ENCODE assay signal across 14 mouse cellular contexts in genomic region chr10:60281571-60282050, GRCm38 (mm10). TPM values are rescaled to one million over a fixed set of nuclear protein-coding genes. Genes with fewer than 3 reads are reported as not detected.
A peak's percentile ranks its signal among the peaks of the same experiment; 100 is the strongest.
DNase-seq lines count a peak whose midpoint lies in the region; ATAC-seq and TF ChIP-seq lines count a peak whose summit lies in the region.
"Had no signal": no experiment of that assay in that cellular context is flagged by ENCODE, and none has a peak within 500 bp of the region (broad histone marks: within the 10 kb centered on the region; RNA-seq: fewer than 3 reads in every experiment).

No protein-coding gene starts in this region.

- no peaks in the 10 kb centered on the region for H3K9me3 ChIP-seq in intestine, postnatal 0 days (ENCODE audit: control insufficient read depth)
- no peaks in the 10 kb centered on the region for H3K9me3 ChIP-seq in intestine, embryonic 16.5 days (ENCODE audit: control insufficient read depth, low read length)
- no peaks in the 10 kb centered on the region for H3K9me3 ChIP-seq in midbrain, embryonic 11.5 days (ENCODE audit: control insufficient read depth, low read length)
- no peaks in the 10 kb centered on the region for H3K9me3 ChIP-seq in midbrain, embryonic 15.5 days
- H3K9me3 ChIP-seq in stomach, embryonic 15.5 days, result no peaks in the 10 kb centered on the region
- H3K9me3 ChIP-seq: forebrain, embryonic 13.5 days; G1E; midbrain, embryonic 13.5 days had no signal

- no peak for TF ChIP-seq CTCF in intestine, postnatal 0 days (IDR thresholded peaks at IDR 0.05; ENCODE audit: low read depth)

- ATAC-seq in intestine, postnatal 0 days, result no peak
- ATAC-seq in intestine, embryonic 16.5 days, result no peak
- no peak for ATAC-seq in midbrain, embryonic 11.5 days (ENCODE audit: low FRiP score)
- ATAC-seq in midbrain, embryonic 15.5 days (replicated peaks), result no peak
- no peak for ATAC-seq in stomach, embryonic 15.5 days (ENCODE audit: insufficient read depth, low FRiP score, low read depth)
- ATAC-seq: forebrain, embryonic 13.5 days; midbrain, embryonic 13.5 days had no signal

- H3K4me3 ChIP-seq in intestine, postnatal 0 days (ENCODE audit: low read depth, low read length), result no peak overlapping the region
- no peak overlapping the region for H3K4me3 ChIP-seq in intestine, embryonic 16.5 days (ENCODE audit: low read length)
- H3K4me3 ChIP-seq in midbrain, embryonic 11.5 days (ENCODE audit: low read depth, low read length), result no peak overlapping the region
- no peak overlapping the region for H3K4me3 ChIP-seq in midbrain, embryonic 15.5 days
- no peak overlapping the region for H3K4me3 ChIP-seq in stomach, embryonic 15.5 days (replicated peaks)
- H3K4me3 ChIP-seq: forebrain, embryonic 13.5 days; midbrain, embryonic 13.5 days had no signal

- H3K36me3 ChIP-seq in intestine, postnatal 0 days (ENCODE audit: control insufficient read depth, insufficient read depth), result no peaks in the 10 kb centered on the region; the same call in 1 of the 2 replicates
- H3K36me3 ChIP-seq in intestine, embryonic 16.5 days (ENCODE audit: control insufficient read depth, insufficient read depth, low read length), result peaks cover 2% of the 10 kb centered on the region; the same call in 1 of the 2 replicates
- no peaks in the 10 kb centered on the region for H3K36me3 ChIP-seq in midbrain, embryonic 11.5 days (ENCODE audit: control insufficient read depth, insufficient read depth, low read length)
- H3K36me3 ChIP-seq in midbrain, embryonic 15.5 days (replicated peaks), result no peaks in the 10 kb centered on the region
- no peaks in the 10 kb centered on the region for H3K36me3 ChIP-seq in stomach, embryonic 15.5 days
- H3K36me3 ChIP-seq: midbrain, embryonic 13.5 days had no signal

- WGBS in intestine, postnatal 0 days, result 65% methylated on average over 9 of the region's 9 CpGs
- 77% methylated on average over 9 of the region's 9 CpGs for WGBS in intestine, embryonic 16.5 days
- 92% methylated on average over 9 of the region's 9 CpGs for WGBS in midbrain, embryonic 11.5 days
- 88% methylated on average over 9 of the region's 9 CpGs for WGBS in midbrain, embryonic 15.5 days
- WGBS in stomach, embryonic 15.5 days, result 85% methylated on average over 9 of the region's 9 CpGs

- H3K4me1 ChIP-seq in intestine, postnatal 0 days (replicated peaks; ENCODE audit: control insufficient read depth, insufficient read depth, low read length), result peaks cover 20% of the 10 kb centered on the region
- peaks cover 66% of the 10 kb centered on the region for H3K4me1 ChIP-seq in intestine, embryonic 16.5 days (ENCODE audit: control insufficient read depth, insufficient read depth, low read length)
- H3K4me1 ChIP-seq in midbrain, embryonic 11.5 days (ENCODE audit: control insufficient read depth, insufficient read depth, low read length), result peaks cover 69% of the 10 kb centered on the region
- peaks cover 87% of the 10 kb centered on the region for H3K4me1 ChIP-seq in midbrain, embryonic 15.5 days
- H3K4me1 ChIP-seq in stomach, embryonic 15.5 days, result peaks cover 65% of the 10 kb centered on the region

- peak; percentile 10 for DNase-seq in midbrain, embryonic 11.5 days (ENCODE audit: low spot score, missing footprints)
- DNase-seq in fat pad, adult 2 months (ENCODE audit: extremely low read depth, low read depth, low spot score), result peak; percentile 97
- DNase-seq in cerebellum, adult 9-10 months, result no peak
- DNase-seq: heart, postnatal 36 days; kidney, adult 9 months; kidney, postnatal 4 days; layer of hippocampus, postnatal 36 days had no signal

- H3K27me3 ChIP-seq in intestine, postnatal 0 days (replicated peaks; ENCODE audit: control insufficient read depth, insufficient read depth, low read length), result no peaks in the 10 kb centered on the region
- no peaks in the 10 kb centered on the region for H3K27me3 ChIP-seq in intestine, embryonic 16.5 days (replicated peaks; ENCODE audit: control insufficient read depth, insufficient read depth, low read length)
- H3K27me3 ChIP-seq in midbrain, embryonic 11.5 days (ENCODE audit: control insufficient read depth, insufficient read depth, low read length), result no peaks in the 10 kb centered on the region
- H3K27me3 ChIP-seq in midbrain, embryonic 15.5 days (replicated peaks), result no peaks in the 10 kb centered on the region
- no peaks in the 10 kb centered on the region for H3K27me3 ChIP-seq in stomach, embryonic 15.5 days (replicated peaks)
- H3K27me3 ChIP-seq: forebrain, embryonic 13.5 days; midbrain, embryonic 13.5 days had no signal

- peak overlapping the region; percentile 17; the same call in 1 of the 2 replicates for H3K4me2 ChIP-seq in intestine, postnatal 0 days (replicated peaks; ENCODE audit: low read depth)
- H3K4me2 ChIP-seq in intestine, embryonic 16.5 days (ENCODE audit: low read depth, low read length), result no peak overlapping the region
- H3K4me2 ChIP-seq in midbrain, embryonic 11.5 days, result no peak overlapping the region
- no peak overlapping the region for H3K4me2 ChIP-seq in midbrain, embryonic 15.5 days
- H3K4me2 ChIP-seq in stomach, embryonic 15.5 days, result 0 out of 2 replicates have a peak overlapping the region, but pooled peaks have one; percentile 9
- H3K4me2 ChIP-seq: forebrain, embryonic 13.5 days; midbrain, embryonic 13.5 days had no signal

- H3K9ac ChIP-seq in intestine, postnatal 0 days (ENCODE audit: low read depth, low read length), result no peak overlapping the region
- H3K9ac ChIP-seq in intestine, embryonic 16.5 days (ENCODE audit: low read depth, low read length), result no peak overlapping the region
- no peak overlapping the region for H3K9ac ChIP-seq in midbrain, embryonic 11.5 days (ENCODE audit: low read length)
- H3K9ac ChIP-seq in midbrain, embryonic 15.5 days, result no peak overlapping the region
- H3K9ac ChIP-seq in stomach, embryonic 15.5 days, result no peak overlapping the region
- H3K9ac ChIP-seq: forebrain, embryonic 13.5 days; midbrain, embryonic 13.5 days had no signal

- H3K27ac ChIP-seq in intestine, postnatal 0 days (ENCODE audit: low read depth, low read length), result peak overlapping the region; percentile 15; the same call in 1 of the 2 replicates
- no peak overlapping the region for H3K27ac ChIP-seq in intestine, embryonic 16.5 days (ENCODE audit: low read length)
- no peak overlapping the region for H3K27ac ChIP-seq in midbrain, embryonic 11.5 days (ENCODE audit: low read depth, low read length)
- H3K27ac ChIP-seq in midbrain, embryonic 15.5 days, result no peak overlapping the region
- no peak overlapping the region for H3K27ac ChIP-seq in stomach, embryonic 15.5 days

RNA-seq across cellular contexts. Expression of gene Psap, which starts 4.2 kb away (rescaled TPM):
- 135 and 137 TPM in 2 replicates for polyA plus RNA-seq in intestine, postnatal 0 days (2015; fragmentation: Nextera tagmentation; extraction: Ambion mirVana)
- 178 and 187 TPM in 2 replicates for polyA plus RNA-seq in intestine, embryonic 16.5 days (2015; fragmentation: Nextera tagmentation; extraction: Ambion mirVana)
- 77.3 and 83.9 TPM in 2 replicates for polyA plus RNA-seq in midbrain, embryonic 11.5 days (2014; fragmentation: Nextera tagmentation; extraction: Ambion mirVana)
- polyA plus RNA-seq in midbrain, embryonic 15.5 days (2015; fragmentation: Nextera tagmentation; extraction: Ambion mirVana), result 169 and 192 TPM in 2 replicates
- polyA plus RNA-seq in stomach, embryonic 15.5 days (2015; fragmentation: Nextera tagmentation; extraction: Ambion mirVana), result 142 and 155 TPM in 2 replicates

Comparison
In these comparisons a context has a peak if more than half of its experiments do, and no peak if none do; other contexts are left out.
1. H3K4me2 ChIP-seq: peak in intestine, postnatal 0 days (single experiment) and stomach, embryonic 15.5 days (single experiment); none in intestine, embryonic 16.5 days (single experiment), midbrain, embryonic 11.5 days (single experiment) and midbrain, embryonic 15.5 days (single experiment).